Mouse (Mus musculus): Measurements from ENCODE around the gene Stk32b. TPM values are rescaled to one million over a fixed set of nuclear protein-coding genes. Genes with fewer than 3 reads are reported as not detected.

Stk32b gene
- total and polyA plus RNA-seq, 3 experiments, result 0.05 TPM; not detected in 2

DNA sequence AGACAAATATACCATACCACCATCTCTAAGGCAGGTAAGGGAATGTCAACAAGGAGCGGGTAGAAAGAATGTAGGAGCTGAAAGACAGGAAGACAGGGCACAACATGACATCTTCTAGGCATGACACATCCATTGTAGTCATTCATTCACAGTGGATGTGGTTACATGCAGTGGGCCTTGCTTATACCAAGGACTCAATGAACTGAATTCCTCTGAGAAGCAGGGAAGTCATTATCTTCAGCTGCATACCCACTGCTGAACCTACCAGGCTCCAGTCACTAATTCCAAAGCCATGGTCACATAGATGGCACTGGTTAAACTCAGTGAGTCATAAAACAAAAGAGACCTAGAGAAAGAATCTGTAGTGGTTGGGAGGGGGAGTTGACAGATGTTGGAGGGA is 105.1 kb downstream of the Stk32b start:
- ATAC-seq (ENCODE audit: extremely low read depth, insufficient number of reproducible peaks, low FRiP score, poor library complexity, severe bottlenecking) (no peak), DNase-seq (ENCODE audit: low spot score) (no peak)
- TF ChIP-seq GATA2 (IDR thresholded peaks at IDR 0.05; ENCODE audit: borderline replicate concordance, low read depth, low read length), result no peak
- TF ChIP-seq POLR2AphosphoS5 (IDR thresholded peaks at IDR 0.05; ENCODE audit: insufficient replicate concordance, low read depth, low read length), result no peak
- no peak for TF ChIP-seq CTCF (IDR thresholded peaks at IDR 0.05; ENCODE audit: low read depth, low read length)
- TF ChIP-seq TAL1 (conservative IDR thresholded peaks at IDR 0.05; ENCODE audit: low read depth, low read length), result no peak
- TF ChIP-seq GATA1 (IDR thresholded peaks at IDR 0.05; ENCODE audit: borderline replicate concordance, low read length), result no peak
- Histone ChIP-seq H3K9me3 (replicated peaks) (peaks cover 11% of the 10 kb centered on the region), H3K4me3 (ENCODE audit: low read depth, low read length) (no peak overlapping the region), H3K27me3 (ENCODE audit: insufficient read depth, low read length) (no peaks in the 10 kb centered on the region), H3K4me1 (ENCODE audit: insufficient read depth, low read depth, low read length) (no peaks in the 10 kb centered on the region), H3K36me3 (replicated peaks) (no peaks in the 10 kb centered on the region)

DNA sequence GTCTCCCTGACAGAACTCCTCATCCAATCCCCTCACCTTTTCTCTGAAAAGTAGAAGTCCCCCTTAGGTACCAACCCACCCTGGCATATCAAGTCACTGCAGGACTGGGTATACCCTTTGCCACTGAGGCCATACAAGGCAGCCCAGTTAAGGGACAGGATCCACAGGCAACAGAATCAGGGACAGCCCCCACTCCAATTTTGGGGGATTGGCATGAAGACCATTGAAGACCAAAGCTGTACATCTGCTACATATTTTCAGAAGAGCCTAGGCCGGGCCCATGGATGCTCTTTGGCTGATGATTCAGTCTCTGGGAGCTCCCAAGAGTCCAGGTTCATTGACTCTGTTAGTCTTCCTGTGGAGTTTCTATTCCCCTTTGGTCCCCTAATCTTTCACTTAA is 117.4 kb downstream of the Stk32b start:
- no peak for TF ChIP-seq GATA2 (IDR thresholded peaks at IDR 0.05; ENCODE audit: borderline replicate concordance, low read depth, low read length)
- TF ChIP-seq TAL1 (conservative IDR thresholded peaks at IDR 0.05; ENCODE audit: low read depth, low read length), result no peak
- TF ChIP-seq CTCF (IDR thresholded peaks at IDR 0.05; ENCODE audit: low read depth, low read length), result no peak
- H3K27me3 ChIP-seq (ENCODE audit: insufficient read depth, low read length), result no peaks in the 10 kb centered on the region
- H3K36me3 ChIP-seq (replicated peaks), result no peaks in the 10 kb centered on the region
- no peak overlapping the region for H3K4me3 ChIP-seq (ENCODE audit: low read depth, low read length)
- DNase-seq (ENCODE audit: low spot score) (no peak), ATAC-seq (ENCODE audit: extremely low read depth, insufficient number of reproducible peaks, low FRiP score, poor library complexity, severe bottlenecking) (no peak)
- no peaks in the 10 kb centered on the region for H3K4me1 ChIP-seq (ENCODE audit: insufficient read depth, low read depth, low read length)
- peaks cover 18% of the 10 kb centered on the region for H3K9me3 ChIP-seq (replicated peaks)

DNA sequence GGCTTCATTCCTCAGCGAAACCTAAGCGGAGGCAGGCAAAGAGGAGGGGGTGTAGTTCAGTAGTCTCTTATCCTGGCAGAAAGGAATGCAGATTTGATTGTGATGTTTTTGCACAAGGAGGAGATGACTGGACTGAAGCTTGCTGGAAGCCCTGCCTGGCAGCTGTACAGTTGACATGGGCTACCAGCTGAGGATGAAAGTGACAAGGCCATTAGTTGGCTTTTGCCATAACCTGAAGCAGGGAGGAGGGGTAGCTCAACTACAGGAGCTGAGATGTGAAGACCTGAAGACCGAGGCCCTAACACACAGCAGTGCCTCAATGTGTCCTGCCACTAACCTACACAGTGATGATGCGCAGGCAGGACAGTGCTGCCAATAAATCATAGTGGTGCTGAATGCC is 118.7 kb downstream of the Stk32b start:
- Histone ChIP-seq H3K4me3 (ENCODE audit: low read depth, low read length) (no peak overlapping the region), H3K27me3 (ENCODE audit: insufficient read depth, low read length) (no peaks in the 10 kb centered on the region), H3K36me3 (replicated peaks) (no peaks in the 10 kb centered on the region), H3K9me3 (replicated peaks) (peaks cover 21% of the 10 kb centered on the region), H3K4me1 (ENCODE audit: insufficient read depth, low read depth, low read length) (no peaks in the 10 kb centered on the region)
- DNase-seq (ENCODE audit: low spot score) (no peak), ATAC-seq (ENCODE audit: extremely low read depth, insufficient number of reproducible peaks, low FRiP score, poor library complexity, severe bottlenecking) (no peak)
- no peak for TF ChIP-seq GATA2 (IDR thresholded peaks at IDR 0.05; ENCODE audit: borderline replicate concordance, low read depth, low read length)
- TF ChIP-seq TAL1 (conservative IDR thresholded peaks at IDR 0.05; ENCODE audit: low read depth, low read length), result no peak

DNA sequence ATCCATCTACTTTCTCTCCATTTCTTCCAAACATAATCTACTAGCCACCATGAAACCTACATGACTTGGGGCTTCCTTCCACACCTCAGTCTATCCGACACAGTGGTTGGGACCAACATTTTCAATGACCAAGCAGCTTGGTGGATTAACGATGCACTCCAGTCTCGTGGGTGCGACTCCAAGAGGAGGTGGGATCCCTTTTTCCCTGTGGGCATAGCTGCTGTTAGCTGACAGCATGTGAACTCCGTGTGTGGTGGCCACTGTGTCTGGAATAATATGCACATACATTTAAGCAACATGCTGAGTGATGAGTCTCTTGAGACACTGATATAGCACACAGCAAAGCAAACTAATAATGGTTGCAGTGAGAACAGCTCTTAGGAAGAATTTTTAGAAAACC is 124.6 kb downstream of the Stk32b start:
- no peaks in the 10 kb centered on the region for H3K27me3 ChIP-seq (ENCODE audit: insufficient read depth, low read length)
- no peak overlapping the region for H3K4me3 ChIP-seq (ENCODE audit: low read depth, low read length)
- TF ChIP-seq POLR2AphosphoS5 (IDR thresholded peaks at IDR 0.05; ENCODE audit: insufficient replicate concordance, low read depth, low read length), result no peak
- TF ChIP-seq CTCF (IDR thresholded peaks at IDR 0.05; ENCODE audit: low read depth, low read length), result no peak
- TF ChIP-seq GATA1 (IDR thresholded peaks at IDR 0.05; ENCODE audit: borderline replicate concordance, low read length), result no peak
- TF ChIP-seq TAL1 (conservative IDR thresholded peaks at IDR 0.05; ENCODE audit: low read depth, low read length), result no peak
- TF ChIP-seq GATA2 (IDR thresholded peaks at IDR 0.05; ENCODE audit: borderline replicate concordance, low read depth, low read length), result no peak
- DNase-seq (ENCODE audit: low spot score) (no peak), ATAC-seq (ENCODE audit: extremely low read depth, insufficient number of reproducible peaks, low FRiP score, poor library complexity, severe bottlenecking) (no peak)
- peaks cover 12% of the 10 kb centered on the region for H3K9me3 ChIP-seq (replicated peaks)
- no peaks in the 10 kb centered on the region for H3K4me1 ChIP-seq (ENCODE audit: insufficient read depth, low read depth, low read length)
- H3K36me3 ChIP-seq (replicated peaks), result no peaks in the 10 kb centered on the region

DNA sequence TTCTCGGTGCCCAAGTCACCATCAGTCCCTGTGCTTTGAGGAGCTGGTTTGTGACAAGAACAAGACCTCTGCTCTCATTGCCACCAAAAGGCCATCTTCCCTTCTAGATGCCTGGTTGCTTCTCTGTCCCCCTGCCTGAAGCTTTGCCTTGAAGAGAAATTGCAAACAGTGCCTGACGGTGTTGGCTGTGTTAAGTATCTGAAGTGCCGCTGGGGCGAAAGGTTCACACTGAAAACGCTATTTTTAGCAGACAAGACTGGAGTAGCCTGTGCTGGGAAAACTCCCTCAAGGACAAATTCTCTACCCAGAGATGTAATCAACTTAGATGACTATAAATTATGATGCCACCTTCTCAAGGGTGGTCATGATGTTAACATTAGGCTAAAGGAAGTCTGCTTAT is 129.1 kb downstream of the Stk32b start:
- Histone ChIP-seq H3K36me3 (replicated peaks) (no peaks in the 10 kb centered on the region), H3K27me3 (ENCODE audit: insufficient read depth, low read length) (no peaks in the 10 kb centered on the region), H3K4me3 (ENCODE audit: low read depth, low read length) (no peak overlapping the region), H3K9me3 (replicated peaks) (peaks cover 5% of the 10 kb centered on the region), H3K4me1 (ENCODE audit: insufficient read depth, low read depth, low read length) (no peaks in the 10 kb centered on the region)
- DNase-seq (ENCODE audit: low spot score) (no peak), ATAC-seq (ENCODE audit: extremely low read depth, insufficient number of reproducible peaks, low FRiP score, poor library complexity, severe bottlenecking) (no peak)
- no peak for TF ChIP-seq CTCF (IDR thresholded peaks at IDR 0.05; ENCODE audit: low read depth, low read length)
- no peak for TF ChIP-seq GATA1 (IDR thresholded peaks at IDR 0.05; ENCODE audit: borderline replicate concordance, low read length)
- TF ChIP-seq POLR2AphosphoS5 (IDR thresholded peaks at IDR 0.05; ENCODE audit: insufficient replicate concordance, low read depth, low read length), result no peak
- no peak for TF ChIP-seq GATA2 (IDR thresholded peaks at IDR 0.05; ENCODE audit: borderline replicate concordance, low read depth, low read length)
- TF ChIP-seq TAL1 (conservative IDR thresholded peaks at IDR 0.05; ENCODE audit: low read depth, low read length), result no peak

DNA sequence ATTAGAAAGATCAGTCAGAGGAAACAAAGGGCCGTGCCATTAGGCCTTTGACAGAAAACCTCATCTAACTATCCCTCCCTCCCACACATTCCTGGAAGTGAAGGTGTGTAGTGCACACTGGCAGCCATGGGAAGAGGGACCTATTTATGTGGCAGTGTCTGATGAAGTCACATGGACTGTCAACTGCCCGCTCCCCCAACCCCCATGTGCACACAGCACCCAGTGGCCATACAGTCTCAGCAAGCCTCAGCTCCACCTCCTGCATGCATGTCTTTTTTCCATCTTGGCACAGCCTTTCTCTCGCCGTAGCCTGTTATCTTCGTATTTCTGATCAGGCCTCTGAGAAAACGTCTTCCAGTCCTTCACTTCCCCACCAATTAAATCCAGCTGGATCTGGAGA is 130.9 kb downstream of the Stk32b start:
- Histone ChIP-seq H3K4me1 (ENCODE audit: insufficient read depth, low read depth, low read length) (no peaks in the 10 kb centered on the region), H3K36me3 (replicated peaks) (no peaks in the 10 kb centered on the region), H3K4me3 (ENCODE audit: low read depth, low read length) (no peak overlapping the region), H3K9me3 (replicated peaks) (peaks cover 3% of the 10 kb centered on the region), H3K27me3 (ENCODE audit: insufficient read depth, low read length) (no peaks in the 10 kb centered on the region)
- ATAC-seq (ENCODE audit: extremely low read depth, insufficient number of reproducible peaks, low FRiP score, poor library complexity, severe bottlenecking) (no peak), DNase-seq (ENCODE audit: low spot score) (no peak)
- no peak for TF ChIP-seq POLR2AphosphoS5 (IDR thresholded peaks at IDR 0.05; ENCODE audit: insufficient replicate concordance, low read depth, low read length)
- no peak for TF ChIP-seq CTCF (IDR thresholded peaks at IDR 0.05; ENCODE audit: low read depth, low read length)
- TF ChIP-seq GATA2 (IDR thresholded peaks at IDR 0.05; ENCODE audit: borderline replicate concordance, low read depth, low read length), result no peak
- TF ChIP-seq GATA1 (IDR thresholded peaks at IDR 0.05; ENCODE audit: borderline replicate concordance, low read length), result no peak
- no peak for TF ChIP-seq TAL1 (conservative IDR thresholded peaks at IDR 0.05; ENCODE audit: low read depth, low read length)

DNA sequence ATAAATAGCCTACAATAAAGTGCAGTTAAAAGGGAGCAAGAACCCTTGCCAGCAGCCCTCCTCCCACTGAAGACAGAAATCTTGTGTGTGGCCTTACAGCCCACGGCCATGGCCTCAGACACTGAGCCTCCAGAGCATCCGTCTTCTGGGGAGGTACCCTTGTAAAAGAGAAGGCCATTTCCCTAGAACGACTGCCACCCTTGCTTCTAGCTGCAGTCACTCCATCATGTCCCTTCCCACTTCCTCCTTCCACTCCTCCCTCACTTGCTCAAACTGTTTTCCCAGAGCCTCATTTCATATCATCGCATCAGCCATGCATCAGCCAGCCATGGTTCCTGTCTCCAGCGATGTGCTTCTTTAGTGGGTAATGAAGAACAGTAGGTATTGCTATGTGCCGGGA is 141.5 kb downstream of the Stk32b start:
- no peak for TF ChIP-seq POLR2AphosphoS5 (IDR thresholded peaks at IDR 0.05; ENCODE audit: insufficient replicate concordance, low read depth, low read length)
- TF ChIP-seq CTCF (IDR thresholded peaks at IDR 0.05; ENCODE audit: low read depth, low read length), result no peak
- no peak for TF ChIP-seq GATA1 (IDR thresholded peaks at IDR 0.05; ENCODE audit: borderline replicate concordance, low read length)
- no peak for TF ChIP-seq TAL1 (conservative IDR thresholded peaks at IDR 0.05; ENCODE audit: low read depth, low read length)
- no peak for TF ChIP-seq GATA2 (IDR thresholded peaks at IDR 0.05; ENCODE audit: borderline replicate concordance, low read depth, low read length)
- ATAC-seq (ENCODE audit: extremely low read depth, insufficient number of reproducible peaks, low FRiP score, poor library complexity, severe bottlenecking), result no peak
- H3K9me3 ChIP-seq (replicated peaks), result peaks cover 23% of the 10 kb centered on the region
- H3K4me3 ChIP-seq (ENCODE audit: low read depth, low read length), result no peak overlapping the region
- no peaks in the 10 kb centered on the region for H3K27me3 ChIP-seq (ENCODE audit: insufficient read depth, low read length)
- no peak for DNase-seq (ENCODE audit: low spot score)
- H3K36me3 ChIP-seq (replicated peaks), result no peaks in the 10 kb centered on the region
- no peaks in the 10 kb centered on the region for H3K4me1 ChIP-seq (ENCODE audit: insufficient read depth, low read depth, low read length)
